Mouse (Mus musculus): ENCODE measurements around the gene Klc4. TPM values are rescaled to one million over a fixed set of nuclear protein-coding genes. Genes with fewer than 3 reads are reported as not detected.

Gene Klc4
- total and polyA plus RNA-seq, 3 experiments, result 5.4 to 9.5 TPM; not detected in 1

DNA sequence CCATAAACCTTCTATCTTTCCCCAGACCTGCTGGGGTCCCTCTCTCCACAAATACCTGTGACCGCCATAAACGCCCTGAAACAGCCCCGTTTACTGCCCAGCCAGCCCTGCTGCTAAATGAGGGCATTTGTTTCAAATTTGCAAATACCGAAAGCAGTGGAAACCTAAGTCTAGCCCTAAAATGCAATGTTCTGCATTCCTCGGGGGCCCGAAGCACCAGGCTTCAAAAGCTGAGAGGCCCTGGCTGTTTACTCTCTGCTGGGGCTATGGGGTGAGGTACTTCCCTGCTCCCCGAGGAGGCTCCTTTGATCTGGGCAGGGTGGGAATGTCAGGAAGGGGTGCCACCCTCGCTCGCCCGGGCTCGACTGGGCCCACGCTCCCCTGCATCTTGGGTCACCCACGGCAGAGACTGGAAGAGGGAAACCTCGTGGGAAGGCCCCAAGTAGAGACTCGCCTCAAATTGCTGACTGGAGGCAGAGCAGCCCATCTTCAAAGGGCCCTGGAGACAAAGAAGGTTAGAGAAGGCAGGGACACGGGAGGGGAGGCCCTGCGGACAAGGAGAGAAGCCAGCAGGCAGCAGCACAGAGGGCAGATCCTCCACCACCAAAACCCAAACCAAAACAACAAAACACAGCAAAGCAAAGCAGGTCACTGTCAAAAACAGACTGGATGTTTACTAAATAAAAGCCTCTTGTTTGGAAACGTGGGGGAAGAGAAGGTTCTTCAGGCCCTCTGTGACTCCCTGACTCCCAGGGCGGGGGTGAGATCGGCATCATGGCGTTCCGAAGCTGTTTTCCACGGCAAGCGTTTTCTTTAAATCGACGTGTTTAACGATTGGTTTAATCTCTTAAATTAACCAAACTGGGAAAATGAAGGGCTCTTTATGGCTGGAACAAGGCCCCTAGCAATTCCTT is 26.8 kb downstream of the Klc4 start:
- H3K27me3 ChIP-seq (ENCODE audit: control insufficient read depth in 1 of 2, insufficient read depth in 2 of 2, low read length in 2 of 2), result peaks cover 13 to 27% of the 10 kb centered on the region in 2 experiments
- H3K27ac ChIP-seq (ENCODE audit: control insufficient read depth, low read depth, low read length), result no peak overlapping the region
- H3K36me3 ChIP-seq (ENCODE audit: control insufficient read depth in 1 of 2, insufficient read depth in 2 of 2, low read length in 2 of 2), result no peaks in the 10 kb centered on the region
- TF ChIP-seq ETS1 (IDR thresholded peaks at IDR 0.05; ENCODE audit: low read depth, low read length) (no peak), GABPA (IDR thresholded peaks at IDR 0.05; ENCODE audit: low read depth, low read length) (no peak), E2F4 (IDR thresholded peaks at IDR 0.05; ENCODE audit: borderline replicate concordance, low read depth, low read length) (no peak), MAFK (IDR thresholded peaks at IDR 0.05; ENCODE audit: borderline replicate concordance, low read depth, low read length) (no peak), TCF12 (IDR thresholded peaks at IDR 0.05; ENCODE audit: low read depth, low read length) (no peak), USF2 (IDR thresholded peaks at IDR 0.05; ENCODE audit: borderline replicate concordance in 1 of 2, insufficient read depth in 1 of 2, low read depth in 1 of 2, low read length in 2 of 2) (no peak), HCFC1 (IDR thresholded peaks at IDR 0.05; ENCODE audit: low read depth, low read length) (no peak)
- 0 out of 4 replicates have a peak, but pooled peaks cover 0 to 3% of the 10 kb centered on the region in 2 experiments for H3K4me1 ChIP-seq (ENCODE audit: control insufficient read depth in 1 of 2, insufficient read depth in 2 of 2, low read length in 2 of 2)
- H3K79me2 ChIP-seq (ENCODE audit: control insufficient read depth, insufficient read depth, low read length, poor library complexity), result no peaks in the 10 kb centered on the region
- H3K9ac ChIP-seq (ENCODE audit: control insufficient read depth, low read depth, low read length, poor library complexity, severe bottlenecking), result no peak overlapping the region
- DNase-seq (ENCODE audit: low read depth, low spot score), result no peak
- no peaks in the 10 kb centered on the region for H3K9me3 ChIP-seq (replicated peaks; ENCODE audit: insufficient read depth, low read length)
- no peak overlapping the region for H3K4me3 ChIP-seq (ENCODE audit: control insufficient read depth in 1 of 2, insufficient read depth in 1 of 2, low read depth in 2 of 2, low read length in 2 of 2)

DNA sequence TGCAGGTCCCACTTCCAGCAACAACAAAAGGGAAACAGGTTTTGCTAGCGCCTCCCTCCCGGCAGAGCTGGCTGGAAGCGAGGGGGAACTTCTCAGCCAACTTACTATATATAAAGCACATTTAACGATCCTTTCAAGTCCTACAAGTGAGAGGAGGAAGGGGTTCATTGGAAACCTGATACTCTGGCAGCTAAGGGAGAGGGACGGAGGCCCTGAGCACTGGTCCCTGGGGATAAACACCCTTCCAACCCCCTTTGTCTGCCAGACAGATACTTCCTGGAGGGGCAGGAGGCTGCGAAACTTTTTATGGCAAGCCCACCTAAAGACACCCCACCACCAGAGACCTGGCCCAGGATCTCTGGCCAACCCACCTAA is 27.4 kb downstream of the Klc4 start:
- H3K27me3 ChIP-seq (ENCODE audit: control insufficient read depth in 1 of 2, insufficient read depth in 2 of 2, low read length in 2 of 2), result peaks cover 18 to 27% of the 10 kb centered on the region in 2 experiments
- TF ChIP-seq UBTF (IDR thresholded peaks at IDR 0.05; ENCODE audit: borderline replicate concordance, insufficient read depth, low read depth, low read length) (no peak), TCF12 (IDR thresholded peaks at IDR 0.05; ENCODE audit: low read depth, low read length) (no peak), TAL1 (IDR thresholded peaks at IDR 0.05; ENCODE audit: low read length) (no peak), RCOR1 (IDR thresholded peaks at IDR 0.05; ENCODE audit: low read depth, low read length) (no peak), HCFC1 (IDR thresholded peaks at IDR 0.05; ENCODE audit: low read depth, low read length) (no peak), MAZ (IDR thresholded peaks at IDR 0.05; ENCODE audit: low read depth, low read length) (no peak), ELF1 (IDR thresholded peaks at IDR 0.05; ENCODE audit: low read depth, low read length) (no peak), RAD21 (IDR thresholded peaks at IDR 0.05; ENCODE audit: low read depth, low read length) (no peak), GABPA (IDR thresholded peaks at IDR 0.05; ENCODE audit: low read depth, low read length) (no peak), POLR2AphosphoS5 (IDR thresholded peaks at IDR 0.05; ENCODE audit: borderline replicate concordance, low read depth, low read length) (no peak), POLR2AphosphoS2 (IDR thresholded peaks at IDR 0.05; ENCODE audit: low read length) (no peak), MAX (IDR thresholded peaks at IDR 0.05; ENCODE audit: low read length) (no peak), CTCF (IDR thresholded peaks at IDR 0.05 in 2 of 3, conservative IDR thresholded peaks at IDR 0.05 in 1 of 3; ENCODE audit: control insufficient read depth in 1 of 3, insufficient read depth in 1 of 3, low read depth in 2 of 3, low read length in 3 of 3, poor library complexity in 1 of 3, severe bottlenecking in 1 of 3) (no peak)
- no peak overlapping the region for H3K4me3 ChIP-seq (ENCODE audit: control insufficient read depth in 1 of 2, insufficient read depth in 1 of 2, low read depth in 2 of 2, low read length in 2 of 2)
- H3K27ac ChIP-seq (ENCODE audit: control insufficient read depth, low read depth, low read length), result no peak overlapping the region
- no peak for DNase-seq (ENCODE audit: low read depth, low spot score)
- no peaks in the 10 kb centered on the region for H3K9me3 ChIP-seq (replicated peaks; ENCODE audit: insufficient read depth, low read length)
- no peak overlapping the region for H3K9ac ChIP-seq (ENCODE audit: control insufficient read depth, low read depth, low read length, poor library complexity, severe bottlenecking)
- no peaks in the 10 kb centered on the region for H3K36me3 ChIP-seq (ENCODE audit: control insufficient read depth in 1 of 2, insufficient read depth in 2 of 2, low read length in 2 of 2)
- H3K79me2 ChIP-seq (ENCODE audit: control insufficient read depth, insufficient read depth, low read length, poor library complexity), result no peaks in the 10 kb centered on the region
- H3K4me1 ChIP-seq (ENCODE audit: control insufficient read depth in 1 of 2, insufficient read depth in 2 of 2, low read length in 2 of 2), result 0 out of 4 replicates have a peak, but pooled peaks cover 0 to 3% of the 10 kb centered on the region in 2 experiments
